Mouse (Mus musculus) small intestine, adult 10 weeks (tissue): ENCODE measurements around the gene Taar8b. TPM values are rescaled to one million over a fixed set of nuclear protein-coding genes. Genes with fewer than 3 reads are reported as not detected.

Source experiments
- polyA plus RNA-seq: library from polyadenylated mRNA; stranded (reverse); fragments of 350-450 nt; fragmentation: Illumina TruSeq; extraction: RNeasy Lipid Tissue Mini Kit (QIAGEN cat#74804); gene quantifications from one replicate; pipeline ENCODE4 v1.2.3, GENCODE M21; 2014; ENCODE audit warnings: low replicate concordance

Gene Taar8b
- not detected for polyA plus RNA-seq

DNA sequence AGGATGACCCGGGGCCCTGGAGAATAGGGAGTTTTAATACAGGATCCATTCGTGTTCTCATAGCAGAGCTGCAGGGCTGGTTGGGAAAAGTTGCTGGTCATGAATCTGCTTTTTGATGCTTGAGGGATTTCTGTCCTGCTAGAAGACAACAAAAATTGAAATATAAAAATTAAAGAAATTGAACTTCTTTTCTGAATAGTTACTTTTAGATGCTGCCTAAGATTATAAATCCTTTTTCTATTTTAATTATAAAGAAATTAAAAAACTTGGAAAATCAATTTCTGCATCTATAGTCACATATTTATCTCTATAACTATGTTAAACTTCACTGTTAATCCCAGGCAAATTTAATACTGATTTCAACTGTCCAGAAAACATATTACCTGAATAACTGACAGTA lies at the start of gene Taar8b:
TSS of gene Taar8b (minus strand) at position 101 of the 400 bp plus-strand sequence.

DNA sequence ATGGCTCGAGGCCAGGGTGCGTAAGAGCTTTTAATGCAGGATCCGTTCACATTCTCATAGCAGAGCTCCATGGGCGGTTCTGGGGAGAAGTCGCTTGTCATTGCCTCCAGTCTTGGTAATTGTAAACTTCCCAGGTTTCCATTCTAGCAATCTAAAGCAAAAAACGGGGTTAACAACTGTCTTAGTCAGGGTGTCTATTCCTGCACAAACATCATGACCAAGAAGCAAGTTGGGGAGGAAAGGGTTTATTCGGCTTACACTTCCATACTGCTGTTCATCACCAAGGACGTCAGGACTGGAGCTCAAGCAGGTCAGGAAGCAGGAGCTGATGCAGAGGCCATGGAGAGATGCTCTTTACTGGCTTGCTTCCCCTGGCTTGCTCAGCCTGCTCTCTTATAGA lies 17.3 kb upstream of the Taar8b start, which contains the start of gene Taar9:
TSS of gene Taar9 (minus strand) at position 101 of the 400 bp plus-strand sequence.

DNA sequence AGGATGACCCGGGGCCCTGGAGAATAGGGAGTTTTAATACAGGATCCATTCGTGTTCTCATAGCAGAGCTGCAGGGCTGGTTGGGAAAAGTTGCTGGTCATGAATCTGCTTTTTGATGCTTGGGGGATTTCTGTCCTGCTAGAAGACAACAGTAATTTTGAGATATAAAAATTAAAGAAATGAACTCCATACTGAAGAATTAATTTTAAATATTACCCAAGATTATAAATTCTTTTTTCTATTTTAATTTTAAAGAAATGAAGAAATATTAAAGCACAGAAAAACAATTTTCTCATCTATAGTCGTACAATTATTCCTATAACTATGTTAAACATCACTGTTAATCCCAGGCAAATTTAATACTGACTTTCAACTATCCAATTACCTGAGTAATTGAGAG lies 9.7 kb upstream of the Taar8b start, which contains the start of gene Taar8c:
TSS of gene Taar8c (minus strand) at position 101 of the 400 bp plus-strand sequence.

DNA sequence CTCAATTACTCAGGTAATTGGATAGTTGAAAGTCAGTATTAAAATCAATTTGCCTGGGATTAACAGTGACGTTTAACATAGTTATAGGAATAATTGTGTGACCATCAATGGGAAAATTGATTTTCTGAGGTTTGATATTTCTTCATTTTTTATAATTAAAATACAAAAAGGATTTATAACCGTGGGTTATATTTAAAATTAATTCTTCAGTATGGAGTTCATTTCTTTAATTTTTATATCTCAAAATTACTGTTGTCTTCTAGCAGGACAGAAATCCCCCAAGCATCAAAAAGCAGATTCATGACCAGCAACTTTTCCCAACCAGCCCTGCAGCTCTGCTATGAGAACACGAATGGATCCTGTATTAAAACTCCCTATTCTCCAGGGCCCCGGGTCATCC lies 15.9 kb downstream of the Taar8b start, which contains the start of gene Taar8a:
TSS of gene Taar8a (plus strand) at position 301 of the 400 bp plus-strand sequence.

DNA sequence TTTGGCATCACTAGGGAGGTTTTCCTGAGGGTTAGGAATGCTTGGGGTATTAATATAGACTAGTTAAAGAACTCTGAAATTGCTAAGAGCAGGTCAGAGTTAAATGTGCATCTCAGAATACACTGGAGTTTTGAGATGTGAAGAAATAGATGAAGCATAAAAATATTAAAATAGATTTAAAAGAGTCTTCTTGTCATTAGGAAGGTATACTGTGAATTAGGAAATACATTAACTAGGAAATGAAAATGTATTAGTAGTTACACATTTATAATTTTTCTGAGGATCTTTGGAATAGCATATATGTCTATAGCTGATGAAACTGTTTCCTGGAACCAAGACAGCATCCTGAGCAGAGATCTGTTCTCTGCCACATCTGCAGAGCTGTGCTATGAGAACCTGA lies 42.9 kb downstream of the Taar8b start, which contains the start of gene Taar7f:
TSS of gene Taar7f (plus strand) at position 301 of the 400 bp plus-strand sequence.

Other genes with a start within 250 kb of the Taar8b start
- gene Vnn3, start 240.8 kb downstream of the Taar8b start, polyA plus RNA-seq, result 0.30 TPM
- gene Vnn1, start 197.6 kb downstream of the Taar8b start, polyA plus RNA-seq, result 150 TPM
- gene Taar1, start 171.9 kb downstream of the Taar8b start, polyA plus RNA-seq, result not detected
- not detected for gene Taar2, start 153.7 kb downstream of the Taar8b start, polyA plus RNA-seq
- not detected for gene Taar3, start 142.7 kb downstream of the Taar8b start, polyA plus RNA-seq
- not detected for gene Taar4, start 131.8 kb downstream of the Taar8b start, polyA plus RNA-seq
- not detected for gene Taar5, start 121.6 kb downstream of the Taar8b start, polyA plus RNA-seq
- not detected for gene Taar6, start 106.6 kb downstream of the Taar8b start, polyA plus RNA-seq
- gene Taar7a, start 98.8 kb downstream of the Taar8b start, polyA plus RNA-seq, result not detected
- gene Taar7b, start 92.4 kb downstream of the Taar8b start, polyA plus RNA-seq, result not detected
- gene Taar7d, start 65.1 kb downstream of the Taar8b start, polyA plus RNA-seq, result not detected
- gene Taar7e, start 54.7 kb downstream of the Taar8b start, polyA plus RNA-seq, result not detected
- gene Taar7f, start 42.8 kb downstream of the Taar8b start, polyA plus RNA-seq, result not detected
- gene Taar8a, start 15.8 kb downstream of the Taar8b start, polyA plus RNA-seq, result not detected
- gene Taar8c, start 9.6 kb upstream of the Taar8b start, polyA plus RNA-seq, result 0.45 TPM
- not detected for gene Taar9, start 17.2 kb upstream of the Taar8b start, polyA plus RNA-seq
- gene Stx7, start 57.0 kb upstream of the Taar8b start, polyA plus RNA-seq, result 266 TPM
- gene Moxd1, start 131.2 kb upstream of the Taar8b start, polyA plus RNA-seq, result 4.8 TPM